Mouse (Mus musculus) liver, embryonic 16.5 days (tissue): ENCODE results near the gene Rbfox3. TPM values are rescaled to one million over a fixed set of nuclear protein-coding genes. Genes with fewer than 3 reads are reported as not detected.

Experiments used
- ATAC-seq: fragments of 200-750 bp; cut with Nextera tagmentation; 2 replicates; pipeline ENCODE4 v1.8.0; 2017; ENCODE audit warnings: low read depth, mild to moderate bottlenecking, moderate number of reproducible peaks, moderate library complexity
- H3K27ac ChIP-seq: fragments of 300-500 bp; sonication (generic); 2 replicates; pipeline ENCODE4 v1.5.1; 2014; ENCODE audit warnings: mild to moderate bottlenecking, low read length
- H3K27me3 ChIP-seq: fragments of 300-500 bp; sonication (generic); 2 replicates; pipeline ENCODE4 v1.6.1; 2014; ENCODE audit warnings: low read depth, low read length, mixed read lengths; ENCODE audit not compliant: control insufficient read depth, insufficient read depth
- H3K36me3 ChIP-seq: fragments of 300-500 bp; sonication (generic); 2 replicates; pipeline ENCODE4 v1.6.1; 2014; ENCODE audit warnings: mild to moderate bottlenecking; ENCODE audit not compliant: control insufficient read depth, insufficient read depth
- H3K4me1 ChIP-seq: fragments of 300-500 bp; sonication (generic); 2 replicates; pipeline ENCODE4 v1.6.1; 2014; ENCODE audit warnings: low read depth, low read length, mixed read lengths; ENCODE audit not compliant: control insufficient read depth
- H3K4me2 ChIP-seq: fragments of 300-500 bp; sonication (generic); 2 replicates; pipeline ENCODE4 v1.6.1; 2014; ENCODE audit warnings: low read depth, low read length, mixed read lengths
- H3K4me3 ChIP-seq: fragments of 300-500 bp; sonication (generic); 2 replicates; pipeline ENCODE4 v1.5.1; 2014; ENCODE audit warnings: low read depth, mild to moderate bottlenecking, low read length
- H3K9ac ChIP-seq: fragments of 300-500 bp; sonication (generic); 2 replicates; pipeline ENCODE4 v1.6.1; 2014; ENCODE audit warnings: low read depth, low read length
- H3K9me3 ChIP-seq: fragments of 300-500 bp; sonication (generic); replicated peaks from 2 replicates; pipeline ENCODE4 v1.6.1; 2016; ENCODE audit warnings: low read length; ENCODE audit not compliant: control insufficient read depth
- WGBS: fragments of 180-500 bp; shearing (Covaris S2); extraction: QIAGEN DNeasy Blood & Tissue Kit; methylation state at CpG from one replicate; pipeline ENCODE4 v1.1.7; 2014; ENCODE audit not compliant: insufficient replicate concordance; 5-methylcytosine and 5-hydroxymethylcytosine counted together
- polyA plus RNA-seq: library from polyadenylated mRNA; unstranded; fragments of >200 nt; fragmentation: Nextera tagmentation; extraction: Ambion mirVana; gene quantifications from 2 replicates; pipeline ENCODE4 v1.2.1, GENCODE M21; 2015

Rbfox3 gene
- polyA plus RNA-seq, 1 experiment from 2014 or later: 0.40 TPM

- 4% methylated on average over 43 of the region's 43 CpGs for WGBS
- Histone ChIP-seq H3K4me1 (no peaks in the 10 kb centered on the region), H3K27ac (no peak overlapping the region), H3K27me3 (peaks cover 58% of the 10 kb centered on the region), H3K4me3 (no peak overlapping the region), H3K36me3 (no peaks in the 10 kb centered on the region), H3K9ac (no peak overlapping the region), H3K9me3 (no peaks in the 10 kb centered on the region), H3K4me2 (no peak overlapping the region)
- ATAC-seq: no peak
Observed at GRCm38 (mm10) chr11:118907471-118908401, 3.7 kb downstream of the Rbfox3 start.

GRCm38 (mm10) chr11:118906824-118907470 is 4.5 kb downstream of the Rbfox3 start:
- no peak overlapping the region for H3K4me3 ChIP-seq
- no peaks in the 10 kb centered on the region for H3K36me3 ChIP-seq
- WGBS: 8% methylated on average over 22 of the region's 23 CpGs
- no peak overlapping the region for H3K27ac ChIP-seq
- no peaks in the 10 kb centered on the region for H3K9me3 ChIP-seq
- ATAC-seq: no peak
- peaks cover 58% of the 10 kb centered on the region for H3K27me3 ChIP-seq
- no peaks in the 10 kb centered on the region for H3K4me1 ChIP-seq
- no peak overlapping the region for H3K9ac ChIP-seq
- no peak overlapping the region for H3K4me2 ChIP-seq

- Histone ChIP-seq H3K4me3 (no peak overlapping the region), H3K27me3 (peaks cover 57% of the 10 kb centered on the region), H3K4me1 (no peaks in the 10 kb centered on the region), H3K9ac (no peak overlapping the region), H3K4me2 (no peak overlapping the region), H3K36me3 (no peaks in the 10 kb centered on the region), H3K9me3 (no peaks in the 10 kb centered on the region), H3K27ac (no peak overlapping the region)
- ATAC-seq: no peak
- WGBS: 18% methylated on average over 12 of the region's 12 CpGs
Observed at GRCm38 (mm10) chr11:118906131-118906823, 5.1 kb downstream of the Rbfox3 start.

GRCm38 (mm10) chr11:118905656-118906055 is 5.7 kb downstream of the Rbfox3 start:
- Histone ChIP-seq H3K4me3 (no peak overlapping the region), H3K9ac (no peak overlapping the region), H3K36me3 (no peaks in the 10 kb centered on the region), H3K27me3 (peaks cover 51% of the 10 kb centered on the region), H3K4me2 (no peak overlapping the region), H3K4me1 (no peaks in the 10 kb centered on the region), H3K27ac (no peak overlapping the region), H3K9me3 (no peaks in the 10 kb centered on the region)
- WGBS: 49% methylated on average over 11 of the region's 11 CpGs
- no peak for ATAC-seq

- no peak overlapping the region for H3K9ac ChIP-seq
- no peak for ATAC-seq
- WGBS: 65% methylated on average over 6 of the region's 6 CpGs
Observed at GRCm38 (mm10) chr11:118904253-118904652, 7.1 kb downstream of the Rbfox3 start.

GRCm38 (mm10) chr11:118899771-118900545 is 11.4 kb downstream of the Rbfox3 start:
- no peak for ATAC-seq
- no peak overlapping the region for H3K4me3 ChIP-seq
- 55% methylated on average over 26 of the region's 26 CpGs for WGBS

More at GRCm38 (mm10) chr11:118904253-118904652, 7.1 kb downstream of the Rbfox3 start:
- H3K27ac ChIP-seq: no peak overlapping the region
- H3K9me3 ChIP-seq: no peaks in the 10 kb centered on the region
- H3K27me3 ChIP-seq: peaks cover 37% of the 10 kb centered on the region
- H3K4me3 ChIP-seq: no peak overlapping the region
- H3K36me3 ChIP-seq: no peaks in the 10 kb centered on the region
- H3K4me2 ChIP-seq: no peak overlapping the region
- no peaks in the 10 kb centered on the region for H3K4me1 ChIP-seq

GRCm38 (mm10) chr11:118898643-118899042 is 12.8 kb downstream of the Rbfox3 start:
- WGBS: 55% methylated on average over 11 of the region's 11 CpGs
- Histone ChIP-seq H3K36me3 (no peaks in the 10 kb centered on the region), H3K9ac (no peak overlapping the region), H3K27ac (no peak overlapping the region), H3K4me1 (no peaks in the 10 kb centered on the region), H3K4me2 (no peak overlapping the region), H3K4me3 (no peak overlapping the region), H3K27me3 (no peaks in the 10 kb centered on the region), H3K9me3 (no peaks in the 10 kb centered on the region)
- ATAC-seq: no peak

More at GRCm38 (mm10) chr11:118899771-118900545, 11.4 kb downstream of the Rbfox3 start:
- Histone ChIP-seq H3K9ac (no peak overlapping the region), H3K4me2 (no peak overlapping the region), H3K27ac (no peak overlapping the region), H3K36me3 (no peaks in the 10 kb centered on the region), H3K27me3 (no peaks in the 10 kb centered on the region), H3K4me1 (no peaks in the 10 kb centered on the region), H3K9me3 (no peaks in the 10 kb centered on the region)

- Histone ChIP-seq H3K4me2 (no peak overlapping the region), H3K4me3 (no peak overlapping the region), H3K27ac (no peak overlapping the region), H3K9ac (no peak overlapping the region), H3K4me1 (no peaks in the 10 kb centered on the region), H3K27me3 (no peaks in the 10 kb centered on the region), H3K36me3 (no peaks in the 10 kb centered on the region), H3K9me3 (no peaks in the 10 kb centered on the region)
- 47% methylated on average over 10 of the region's 10 CpGs for WGBS
- no peak for ATAC-seq
Observed at GRCm38 (mm10) chr11:118898156-118898555, 13.2 kb downstream of the Rbfox3 start.
